Mouse (Mus musculus) thymus, postnatal 25 days (tissue): ENCODE results near the gene Glrb.
A peak's percentile ranks its signal among the peaks of the same experiment; 100 is the strongest.

ENCODE experiments used
- DNase-seq: peaks from one replicate; pipeline ENCODE4 v3.0.0; 2022

The Glrb gene

DNA sequence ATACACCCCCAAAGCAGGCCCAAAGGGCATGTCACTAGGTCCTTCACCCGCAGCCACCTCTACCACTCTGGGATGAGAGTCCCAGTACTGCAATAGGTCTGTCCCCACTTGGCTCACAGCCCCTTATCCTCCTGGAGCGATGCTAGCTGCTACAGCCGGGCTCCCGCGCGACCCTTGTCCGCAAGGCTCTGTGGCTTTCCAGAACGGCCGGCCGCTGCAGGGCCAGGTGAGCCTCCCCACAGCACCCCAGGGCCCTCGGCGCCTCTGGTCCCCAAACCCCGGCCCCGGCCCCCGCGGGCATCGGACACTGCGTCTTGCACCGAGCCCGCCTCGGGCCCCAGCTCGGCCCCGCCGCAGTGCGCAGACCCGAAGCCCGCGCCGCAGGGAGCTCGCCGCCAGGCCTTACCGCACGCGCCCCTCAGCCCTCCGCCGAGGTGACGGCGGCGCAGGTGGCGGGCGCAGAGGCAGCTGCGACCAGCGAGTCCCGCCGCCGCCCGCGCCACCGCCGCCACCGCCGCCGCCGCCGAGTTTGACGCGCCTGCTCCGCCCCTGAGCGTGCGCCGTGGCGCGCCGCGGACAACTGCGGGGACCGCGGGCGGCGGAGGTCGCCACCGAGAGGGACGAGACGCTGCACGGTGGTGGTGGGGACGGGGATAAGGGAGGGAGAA lies at the start of gene Glrb:
Glrb (minus strand) TSS at position 550 of the 668 bp plus-strand sequence.
- peak; percentile 2 for DNase-seq

DNA sequence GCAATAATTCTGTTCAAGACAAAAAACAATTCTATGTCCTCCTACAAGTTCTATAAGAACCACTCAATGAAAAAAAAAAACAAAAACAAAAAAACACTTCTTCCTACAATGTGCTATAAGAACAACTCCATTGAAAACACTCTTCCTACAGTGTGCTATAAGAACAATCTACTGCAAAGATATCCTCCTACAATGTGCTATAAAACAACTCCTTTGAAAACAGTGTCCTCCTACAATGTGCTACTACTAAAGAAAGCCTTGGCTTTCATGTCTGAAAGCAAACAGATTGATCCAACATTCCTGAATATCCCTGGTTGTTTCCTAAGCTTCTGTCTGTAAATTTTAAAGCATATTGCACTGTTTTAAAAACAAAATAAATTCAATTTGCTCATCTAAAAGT lies 46.5 kb upstream of the Glrb start:
- no peak for DNase-seq

DNA sequence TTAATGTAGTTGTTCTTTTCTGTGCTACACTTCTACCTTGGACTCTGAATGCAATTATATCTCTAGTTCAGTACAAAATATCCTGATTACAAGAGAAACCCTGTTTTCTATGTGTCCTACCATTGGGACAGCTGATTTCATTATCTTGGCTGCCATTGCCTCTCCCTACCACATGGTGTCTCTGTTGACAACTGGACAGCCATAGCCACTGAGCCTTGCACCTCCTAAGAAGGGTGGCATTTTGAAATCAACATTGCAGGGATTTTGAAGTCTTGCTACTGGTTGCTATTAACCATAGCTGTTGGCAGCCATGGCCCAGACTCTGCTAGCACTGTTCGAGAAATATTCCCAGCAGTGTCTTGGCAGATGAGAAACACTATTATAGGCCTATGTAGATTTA lies 45.1 kb upstream of the Glrb start:
- peak; percentile 39 for DNase-seq

DNA sequence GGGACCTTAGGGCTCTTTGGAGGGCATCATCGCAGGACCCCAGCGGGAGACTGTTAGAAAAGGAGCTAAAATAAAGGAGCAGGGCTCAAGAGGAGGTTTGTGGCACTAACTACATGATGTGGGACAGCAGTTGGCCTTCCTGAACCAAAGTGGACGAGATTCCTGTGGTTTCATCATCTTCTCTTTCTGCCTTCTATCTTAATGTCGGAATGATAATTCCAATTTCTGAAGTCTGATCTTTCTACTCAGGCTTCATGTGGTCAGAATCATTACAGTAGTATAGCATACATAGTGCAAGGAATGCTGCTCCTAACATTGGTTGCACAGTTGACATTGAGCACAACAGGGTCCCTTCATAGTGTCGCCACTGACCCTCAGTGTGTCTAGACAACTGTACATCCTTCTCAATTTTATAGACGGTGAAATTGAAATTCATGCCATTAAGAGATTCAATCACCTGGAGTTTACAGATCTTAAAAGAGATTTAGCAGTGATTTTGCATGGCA lies 372 bp upstream of the Glrb start:
- DNase-seq = no peak

DNA sequence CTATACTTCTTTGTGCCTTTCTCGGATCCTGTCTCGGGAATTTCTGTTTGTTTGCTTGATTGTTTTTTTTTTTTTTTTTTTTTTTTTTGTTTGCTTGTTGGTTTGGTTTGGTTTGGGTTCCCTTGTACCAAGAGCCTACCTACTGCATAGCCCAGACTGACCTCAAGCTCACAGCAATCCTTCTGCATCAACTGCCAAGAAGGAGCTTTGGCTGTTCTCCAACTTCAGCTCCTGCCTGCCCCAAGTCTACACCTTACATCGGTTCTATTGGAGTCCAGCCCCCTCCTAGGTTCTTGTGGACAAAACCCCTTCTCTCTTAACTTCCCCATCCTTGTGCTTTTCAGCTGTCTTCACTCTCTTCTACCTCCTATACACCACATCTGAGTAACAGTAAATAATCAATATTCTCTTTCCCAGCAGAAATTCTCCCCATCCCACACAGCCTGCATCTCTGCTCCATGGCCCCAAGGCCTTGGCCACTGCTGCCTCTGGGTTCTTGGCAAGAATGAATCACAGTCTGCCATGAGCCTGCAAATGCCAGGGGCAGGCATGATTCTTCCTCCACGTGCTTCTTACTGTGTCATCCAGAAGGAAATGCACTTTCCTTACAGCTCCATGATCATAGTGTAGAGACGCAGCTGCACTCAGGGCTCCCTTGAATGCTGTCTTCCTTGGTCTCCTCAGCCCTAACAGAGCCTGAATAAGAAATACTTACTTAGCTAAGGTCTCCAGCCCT lies 18.5 kb downstream of the Glrb start:
- no peak for DNase-seq

DNA sequence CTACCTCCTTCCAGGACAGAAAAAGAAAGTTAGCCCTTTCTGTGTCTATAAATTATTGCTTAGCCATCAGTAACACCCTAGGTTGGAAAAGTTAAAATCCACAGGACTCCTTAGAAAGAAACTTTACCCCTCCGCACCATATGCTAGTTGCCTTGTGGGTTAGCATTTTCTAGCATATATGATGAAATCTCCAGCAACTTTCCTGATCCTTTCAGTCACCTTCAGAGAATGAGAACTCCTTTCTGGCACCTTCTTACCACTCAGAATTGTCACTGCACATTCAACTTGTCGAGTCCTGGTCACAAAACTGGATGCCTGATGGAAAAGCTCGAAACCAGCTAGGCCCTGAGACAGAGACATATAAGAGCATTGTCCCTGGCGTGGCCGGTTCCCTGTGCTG lies 19.1 kb downstream of the Glrb start:
- no peak for DNase-seq

DNA sequence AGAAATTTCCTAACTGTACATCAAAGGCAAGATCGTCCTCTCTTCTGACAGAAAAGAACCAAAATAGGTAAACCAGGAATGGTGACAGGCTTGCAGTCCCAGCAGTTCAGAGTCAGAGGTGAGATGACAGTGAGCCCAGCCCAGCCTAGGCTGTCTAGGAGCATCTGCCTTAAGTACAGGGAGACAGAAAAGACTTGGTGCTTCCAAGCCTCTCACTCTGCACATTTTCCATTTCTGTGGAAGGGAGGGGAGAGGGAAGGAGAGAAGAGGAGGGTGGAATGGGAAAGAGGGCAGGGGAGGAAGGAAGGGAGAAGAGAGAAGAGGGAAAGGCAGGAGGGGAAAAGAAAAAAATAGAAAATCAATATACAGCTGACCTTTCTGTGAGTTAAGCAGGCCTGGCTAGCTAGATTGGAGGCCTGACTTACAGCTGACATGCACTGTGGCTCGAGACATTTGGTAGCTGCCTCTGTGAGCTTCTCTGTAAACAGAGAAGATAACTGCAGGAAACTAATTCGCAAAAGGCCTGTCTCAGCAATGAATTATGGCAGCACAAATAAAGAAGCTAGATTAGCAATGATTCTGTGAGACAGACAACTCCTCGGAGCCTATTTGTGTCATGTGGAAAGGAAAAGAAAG lies 20.3 kb downstream of the Glrb start:
- no peak for DNase-seq

DNA sequence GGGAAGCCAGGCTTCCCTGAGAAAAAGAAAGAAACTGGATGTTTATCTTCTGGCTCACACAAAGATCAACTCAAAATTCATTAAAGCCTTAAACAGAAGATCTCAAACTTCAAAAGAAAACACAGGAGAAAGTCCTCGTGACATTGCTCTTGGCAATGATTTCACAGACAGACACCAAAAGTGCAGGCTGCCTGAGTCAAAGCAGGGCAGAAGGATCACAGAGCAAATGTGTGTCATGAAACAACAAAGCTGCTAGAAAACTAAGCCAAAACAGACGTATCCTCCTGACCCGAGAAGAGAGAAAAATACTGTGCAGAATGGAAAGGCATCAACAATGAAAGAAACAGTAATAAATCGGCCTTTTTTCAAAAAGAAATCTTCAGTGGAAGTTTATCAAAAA lies 22.4 kb downstream of the Glrb start:
- DNase-seq = no peak

DNA sequence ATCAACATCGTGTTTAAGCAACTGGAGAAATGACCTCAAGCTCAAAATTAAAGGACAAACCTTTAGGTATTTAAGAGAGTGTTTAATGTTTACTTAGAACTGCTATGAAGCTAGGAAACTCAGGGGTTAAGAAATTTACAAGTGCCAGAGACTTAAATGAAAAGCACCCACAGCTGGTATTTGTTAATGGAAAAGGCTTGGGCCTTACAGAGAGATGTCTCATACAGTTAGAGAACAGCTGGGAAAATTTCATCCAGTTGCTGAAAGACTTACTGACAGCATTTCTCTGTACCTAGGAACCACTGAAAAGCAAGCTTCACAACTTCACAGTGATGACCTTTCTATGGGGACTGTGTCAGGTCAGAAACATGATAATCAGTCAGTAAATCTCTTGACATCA lies 28.3 kb downstream of the Glrb start:
- no peak for DNase-seq

DNA sequence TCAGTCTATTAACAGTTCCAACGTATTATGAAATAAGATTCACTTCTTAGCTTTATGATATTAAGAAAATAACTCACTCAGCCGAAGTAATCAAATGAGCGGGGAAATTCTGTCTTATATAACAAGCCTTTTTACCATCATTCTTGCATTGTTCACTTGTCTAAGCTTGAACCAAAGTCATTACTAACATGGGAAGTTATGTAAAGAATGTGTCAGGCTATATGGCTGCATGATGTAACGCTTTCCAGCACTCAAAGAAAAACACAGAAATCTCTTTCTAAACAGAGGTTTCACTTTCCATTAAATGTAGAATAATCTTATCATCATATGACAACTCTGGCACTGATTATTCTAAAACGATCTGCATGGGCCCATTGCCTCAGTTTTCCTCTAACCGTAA lies 29.9 kb downstream of the Glrb start:
- DNase-seq = no peak

DNA sequence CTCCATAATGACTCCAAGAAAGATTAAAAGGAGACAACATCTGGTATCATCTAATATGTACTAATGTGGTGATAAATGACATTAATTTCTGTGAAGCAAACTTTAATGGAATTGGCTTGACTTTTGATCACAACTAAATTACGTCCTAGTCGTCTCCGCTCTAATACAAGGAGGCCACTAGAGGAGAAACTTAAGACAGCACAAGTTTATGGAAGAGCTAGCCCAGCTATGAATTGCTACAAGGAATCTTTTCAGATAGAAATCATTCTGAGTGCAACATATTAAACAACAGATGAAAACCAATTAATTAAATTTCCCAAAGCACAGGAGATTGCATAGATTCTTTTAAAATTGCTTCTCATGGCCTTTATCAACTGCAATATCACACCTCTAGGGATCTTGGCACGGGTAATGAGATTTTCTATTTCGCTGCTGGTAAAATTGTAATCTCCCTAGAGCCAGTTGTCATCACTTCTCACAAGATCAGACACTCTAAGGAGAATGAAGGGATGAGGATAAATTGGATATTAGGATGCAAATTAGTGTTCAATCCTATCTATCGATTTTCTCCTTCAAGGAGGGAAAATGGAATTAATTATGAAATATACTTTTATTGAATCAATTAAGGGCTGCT lies 32.7 kb downstream of the Glrb start:
- no peak for DNase-seq

DNA sequence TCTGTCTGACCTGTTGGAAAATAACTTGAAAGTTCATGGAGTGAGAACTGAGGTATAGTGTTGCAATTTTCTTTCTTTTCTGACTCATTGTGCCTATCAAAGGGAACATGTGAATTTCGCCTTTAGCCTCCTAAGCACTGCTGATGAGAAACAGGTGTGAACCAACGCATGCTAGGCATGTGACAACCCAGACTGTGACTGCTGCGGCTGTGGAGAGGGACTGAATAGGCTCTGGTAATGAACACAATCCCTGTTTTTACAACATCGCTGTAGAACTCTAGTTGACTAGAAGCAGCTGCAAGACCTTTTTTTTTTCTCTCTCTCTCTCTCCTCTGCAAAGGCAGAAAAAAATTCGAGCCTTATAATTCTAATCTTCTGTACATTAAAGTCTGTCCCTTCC lies 34.9 kb downstream of the Glrb start:
- no peak for DNase-seq

DNA sequence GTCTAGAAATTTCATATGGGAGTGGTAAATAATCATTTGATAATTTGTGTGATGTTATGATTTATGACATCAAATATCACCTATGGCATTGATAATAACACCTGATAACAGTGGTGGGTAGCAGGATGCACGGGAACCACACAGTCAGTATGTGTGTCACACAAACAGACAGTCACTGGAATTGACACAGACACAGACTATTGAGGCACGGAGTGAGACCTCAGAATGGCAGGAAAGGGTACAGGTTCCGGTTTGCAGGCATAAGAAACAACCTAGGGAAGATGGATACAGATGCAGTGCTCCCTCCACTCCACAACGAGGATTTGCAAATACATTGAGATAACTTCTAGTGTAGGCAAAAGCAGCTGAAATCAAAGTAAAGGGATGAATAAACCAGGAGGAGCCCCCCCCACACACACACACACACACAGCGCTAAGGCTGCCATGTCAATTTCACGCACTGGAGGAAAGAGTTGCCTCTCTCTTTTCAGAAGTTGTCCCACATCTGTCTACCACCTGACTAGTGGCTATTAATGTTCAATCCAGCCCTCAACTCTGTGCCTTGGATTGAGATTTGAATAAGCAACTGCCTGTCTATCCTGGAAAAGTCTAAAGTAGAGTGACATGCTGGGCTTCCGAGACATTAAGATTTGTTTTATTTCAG lies 38.6 kb downstream of the Glrb start:
- no peak for DNase-seq

DNA sequence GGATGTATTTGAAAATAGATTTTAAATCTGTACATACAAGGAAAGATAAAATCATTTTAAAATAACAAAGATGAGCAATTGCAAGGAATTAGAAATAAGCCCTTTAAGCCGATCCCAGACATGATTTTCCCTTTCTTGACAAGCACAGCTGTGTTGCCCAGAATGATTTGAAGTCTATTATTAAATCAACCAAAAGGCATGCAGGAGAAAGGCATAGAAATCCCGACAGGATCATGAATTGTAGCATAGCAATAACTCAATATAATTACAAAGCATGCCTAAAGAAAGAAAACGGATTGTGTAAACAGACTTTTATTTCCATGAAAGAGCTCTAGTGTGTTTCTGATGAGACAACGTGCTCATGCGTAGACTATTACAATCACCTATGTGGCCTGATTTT lies 39.4 kb downstream of the Glrb start:
- DNase-seq = no peak

DNA sequence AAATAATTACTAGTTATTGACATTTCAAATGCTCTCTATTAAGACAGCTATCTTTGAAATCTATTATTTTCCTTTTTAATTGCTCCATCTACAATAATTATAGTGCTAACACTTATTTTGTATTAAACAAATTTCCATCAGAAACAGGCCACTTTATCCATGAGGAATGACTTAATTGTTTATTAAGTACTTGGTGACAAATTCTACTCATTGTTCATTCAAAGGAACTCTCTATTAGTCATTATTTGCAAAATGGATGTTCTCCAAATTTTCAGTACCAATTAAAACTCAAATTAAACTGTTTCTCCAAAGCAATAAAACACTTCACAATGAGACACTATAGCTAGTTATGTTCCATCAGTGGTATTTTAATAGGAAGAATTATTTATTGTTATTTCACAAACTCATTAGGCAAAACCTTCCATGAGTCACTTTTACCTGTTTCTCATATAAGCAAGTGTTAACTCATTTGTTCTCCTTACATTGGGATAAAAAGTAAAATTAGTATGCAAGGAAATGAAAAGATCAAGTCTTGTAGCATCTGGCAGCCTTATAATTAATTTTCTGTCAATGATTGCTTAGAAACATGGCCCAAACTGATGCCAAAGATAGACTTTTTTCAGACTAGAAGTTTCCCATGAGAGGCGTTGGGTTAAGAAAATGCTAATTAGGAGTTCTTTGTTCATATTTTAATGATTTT lies 41.8 kb downstream of the Glrb start:
- DNase-seq = no peak

DNA sequence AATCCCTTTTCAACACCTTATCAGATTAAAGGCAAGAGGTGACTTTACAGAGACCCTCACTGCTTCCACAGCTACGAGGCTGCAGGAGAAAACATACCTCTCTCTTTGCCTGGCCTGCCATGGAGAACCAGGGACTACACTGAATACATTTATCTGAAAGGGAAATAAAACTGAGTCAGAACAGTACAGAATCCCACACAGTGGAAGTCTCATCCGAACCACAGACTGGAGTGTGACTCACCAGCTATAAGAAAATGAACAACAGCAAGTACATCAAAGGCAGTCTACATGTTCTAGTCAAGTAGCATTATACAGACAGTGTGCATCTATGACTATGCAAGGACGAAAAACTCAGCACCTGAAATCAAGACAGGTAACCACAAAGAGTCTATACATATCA lies 46.1 kb downstream of the Glrb start:
- DNase-seq = no peak

DNA sequence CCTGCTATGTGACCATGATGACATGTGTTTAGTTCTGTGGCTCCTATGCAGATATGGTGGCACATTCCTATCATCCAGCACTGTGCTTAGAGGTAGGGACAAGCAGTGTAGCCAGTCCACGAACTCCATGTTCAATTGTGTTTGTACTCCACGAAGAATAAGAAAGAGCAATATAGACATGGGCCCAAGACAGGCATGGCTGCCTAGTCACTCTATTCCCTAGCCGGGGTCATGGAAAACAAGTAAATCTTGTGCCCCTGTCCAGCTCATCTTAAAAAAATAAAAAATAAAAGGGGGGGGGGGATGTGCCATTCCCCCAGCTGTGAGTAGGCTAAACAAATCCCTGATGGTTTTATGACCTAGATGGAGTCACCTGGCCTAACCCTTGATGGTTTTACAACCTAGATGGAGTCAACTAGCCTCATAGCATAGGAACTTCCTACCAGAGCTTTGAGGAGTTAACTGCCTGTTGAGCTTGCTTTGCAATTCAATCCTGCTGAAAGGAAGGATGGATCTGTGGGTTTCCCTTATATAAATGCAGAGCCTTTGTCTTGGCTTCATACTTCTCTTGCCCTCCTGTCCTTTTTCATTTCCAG lies 60.5 kb downstream of the Glrb start:
- no peak for DNase-seq

DNA sequence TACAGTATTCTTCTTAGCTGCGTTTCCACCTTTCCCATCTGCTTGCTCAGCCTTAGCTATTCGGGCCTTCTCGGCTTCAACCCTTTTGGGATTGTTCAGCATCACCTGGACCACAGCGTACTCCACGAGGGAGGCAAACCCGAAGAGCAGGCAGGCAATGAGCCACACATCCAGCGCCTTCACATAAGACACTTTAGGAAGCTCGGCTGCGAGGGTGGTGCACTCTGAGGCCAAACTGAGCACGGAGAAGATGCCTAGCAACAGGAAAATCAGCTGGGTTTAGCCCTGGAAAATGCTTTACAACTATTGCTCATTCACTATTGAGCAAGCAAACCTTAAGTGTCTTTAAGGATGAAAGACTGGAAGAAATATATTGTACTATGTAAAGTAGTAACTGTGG lies 62.5 kb downstream of the Glrb start:
- DNase-seq = no peak

DNA sequence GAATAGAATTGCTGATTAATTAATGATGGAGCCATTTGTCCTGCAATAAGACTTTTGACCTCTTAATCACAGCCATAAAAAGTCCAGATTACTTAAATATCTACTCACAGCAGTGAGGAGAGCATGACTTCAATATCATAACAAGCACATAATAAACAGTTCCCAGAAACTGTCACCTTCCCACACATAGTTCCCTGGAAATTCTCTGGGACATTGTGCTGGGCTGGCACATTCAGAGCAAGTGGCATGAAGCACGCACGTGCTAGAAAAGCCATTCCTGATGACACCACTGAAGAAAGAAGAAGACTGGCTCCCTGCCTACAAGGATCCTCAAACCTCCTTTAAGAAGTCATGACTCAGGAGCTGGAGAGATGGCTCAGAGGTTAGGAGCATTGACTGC lies 67.8 kb downstream of the Glrb start:
- DNase-seq = no peak

DNA sequence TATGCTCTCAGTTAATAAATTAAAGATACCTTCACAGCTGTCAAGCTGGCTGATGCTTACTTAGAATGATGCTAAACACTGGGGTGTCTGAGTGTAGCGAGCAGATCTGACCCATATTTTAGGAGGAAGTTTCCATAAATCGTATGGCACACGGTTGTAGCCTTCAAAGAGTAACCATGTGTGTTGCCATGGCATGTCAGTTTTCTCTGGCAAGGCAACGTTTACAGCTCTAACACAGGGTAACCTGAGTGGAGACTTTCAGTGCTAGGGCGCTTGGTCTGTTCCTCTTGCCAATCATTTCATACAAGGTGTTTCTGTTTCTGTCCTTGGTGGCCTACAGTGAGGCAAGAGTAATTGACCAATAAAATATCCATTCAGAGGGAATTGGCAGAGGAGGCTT lies 73.6 kb downstream of the Glrb start:
- DNase-seq = no peak

DNA sequence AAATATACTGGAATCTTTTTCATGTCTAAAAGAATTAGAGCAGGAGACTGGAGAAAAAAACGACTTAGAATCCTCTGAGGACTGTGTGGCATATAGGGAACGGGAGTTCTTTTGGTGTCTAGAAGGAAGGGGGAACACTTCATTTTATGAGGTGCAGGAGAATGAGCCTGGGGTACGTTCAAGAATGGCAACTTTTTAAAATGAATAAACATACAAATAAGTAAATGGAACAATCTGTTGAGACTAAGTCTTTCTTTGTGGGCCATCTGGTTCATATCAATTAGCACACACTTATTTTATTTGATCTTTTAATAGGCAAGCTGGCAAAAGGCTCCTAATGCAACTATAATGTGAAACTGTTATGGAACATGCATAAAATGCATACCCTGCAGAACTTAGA lies 75.9 kb downstream of the Glrb start:
- DNase-seq = no peak

DNA sequence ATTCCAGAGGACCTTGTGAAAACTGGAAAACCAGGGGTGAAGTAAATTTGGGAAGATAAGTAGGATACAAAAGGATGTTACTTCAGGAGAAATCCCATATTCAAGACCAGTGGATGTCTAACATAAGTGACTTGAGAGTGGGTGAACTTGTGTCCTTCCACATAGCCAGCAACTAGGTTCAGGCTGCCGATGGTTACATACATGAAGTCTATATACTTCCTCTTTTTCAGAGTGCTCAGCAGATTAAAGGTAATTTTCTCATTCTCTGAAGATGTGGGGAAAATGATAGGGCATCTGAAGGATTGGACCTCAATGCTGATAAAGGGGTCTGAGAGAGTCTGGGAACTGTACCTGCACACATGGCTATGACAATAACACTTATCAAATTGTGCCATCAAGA lies 89.5 kb downstream of the Glrb start:
- DNase-seq = no peak
